Mouse (Mus musculus) neural tube, embryonic 11.5 days (tissue): ENCODE measurements around the gene Usp2. TPM values are rescaled to one million over a fixed set of nuclear protein-coding genes. Genes with fewer than 3 reads are reported as not detected.

ENCODE experiments used
- ATAC-seq: fragments of 200-750 bp; cut with Nextera tagmentation; 2 replicates; pipeline ENCODE4 v1.8.0; 2017; ENCODE audit warnings: moderate number of reproducible peaks, mild to moderate bottlenecking, moderate TSS enrichment, moderate library complexity; ENCODE audit not compliant: insufficient read depth, low FRiP score, low TSS enrichment
- DNase-seq: peaks from one replicate; pipeline ENCODE4 v3.0.0-alpha.2; 2015; ENCODE audit warnings: low spot score
- H3K27ac ChIP-seq: fragments of 300-500 bp; sonication (generic); 2 replicates; pipeline ENCODE4 v1.5.1; 2014; ENCODE audit warnings: low read depth, mild to moderate bottlenecking, low read length
- H3K27me3 ChIP-seq: fragments of 300-500 bp; sonication (generic); 2 replicates; pipeline ENCODE4 v1.6.1; 2014; ENCODE audit warnings: mild to moderate bottlenecking, low read length, mixed read lengths; ENCODE audit not compliant: control insufficient read depth, insufficient read depth
- H3K36me3 ChIP-seq: fragments of 300-500 bp; sonication (generic); 2 replicates; pipeline ENCODE4 v1.6.1; 2014; ENCODE audit warnings: mild to moderate bottlenecking, low read length, moderate library complexity, mixed read lengths; ENCODE audit not compliant: control insufficient read depth, insufficient read depth
- H3K4me1 ChIP-seq: fragments of 300-500 bp; sonication (generic); 2 replicates; pipeline ENCODE4 v1.6.1; 2014; ENCODE audit warnings: low read length, mixed read lengths; ENCODE audit not compliant: control insufficient read depth, insufficient read depth
- H3K4me2 ChIP-seq: fragments of 300-500 bp; sonication (generic); 2 replicates; pipeline ENCODE4 v1.6.1; 2014; ENCODE audit warnings: low read depth, mild to moderate bottlenecking, moderate library complexity
- H3K4me3 ChIP-seq: fragments of 300-500 bp; sonication (generic); 2 replicates; pipeline ENCODE4 v1.5.1; 2014; ENCODE audit warnings: low read depth, low read length
- H3K9ac ChIP-seq: fragments of 300-500 bp; sonication (generic); 2 replicates; pipeline ENCODE4 v1.6.1; 2014; ENCODE audit warnings: mild to moderate bottlenecking, low read length
- H3K9me3 ChIP-seq: fragments of 300-500 bp; sonication (generic); 2 replicates; pipeline ENCODE4 v1.6.1; 2016; ENCODE audit warnings: low read length; ENCODE audit not compliant: control insufficient read depth
- WGBS: fragments of 180-500 bp; shearing (Covaris S2); extraction: QIAGEN DNeasy Blood & Tissue Kit; methylation state at CpG from one replicate; pipeline ENCODE4 v1.1.7; 2014; 5-methylcytosine and 5-hydroxymethylcytosine counted together
- polyA plus RNA-seq: library from polyadenylated mRNA; unstranded; fragments of >200 nt; fragmentation: Nextera tagmentation; extraction: Ambion mirVana; gene quantifications from 2 replicates; pipeline ENCODE4 v1.2.1, GENCODE M21; 2014

Gene Usp2
- polyA plus RNA-seq, 1 experiment from 2014 or later = 10.5 TPM

- 68% methylated on average over 14 of the region's 14 CpGs for WGBS
- H3K4me3 ChIP-seq = no peak overlapping the region
- H3K9me3 ChIP-seq = no peaks in the 10 kb centered on the region
- no peak overlapping the region for H3K27ac ChIP-seq
- H3K4me2 ChIP-seq = no peak overlapping the region
- ATAC-seq = no peak
- no peaks in the 10 kb centered on the region for H3K27me3 ChIP-seq
- H3K36me3 ChIP-seq = no peaks in the 10 kb centered on the region
- H3K4me1 ChIP-seq = peaks cover 30% of the 10 kb centered on the region
- DNase-seq = no peak
- no peak overlapping the region for H3K9ac ChIP-seq
These were observed 3.5 kb downstream of the Usp2 start for GRCm38 (mm10) chr9:44070113-44070843.

- WGBS = 31% methylated on average over 8 of the region's 8 CpGs
These were observed 4.0 kb downstream of the Usp2 start for GRCm38 (mm10) chr9:44070844-44071231.

GRCm38 (mm10) chr9:44071914-44072598 is 5.2 kb downstream of the Usp2 start:
- Histone ChIP-seq H3K27me3 (no peaks in the 10 kb centered on the region), H3K36me3 (no peaks in the 10 kb centered on the region), H3K27ac (peak overlapping the region; percentile 75), H3K9ac (no peak overlapping the region; the same call in 1 of the 2 replicates), H3K4me1 (peaks cover 28% of the 10 kb centered on the region), H3K9me3 (no peaks in the 10 kb centered on the region), H3K4me2 (peak overlapping the region; percentile 34), H3K4me3 (no peak overlapping the region)
- 20% methylated on average over 11 of the region's 11 CpGs for WGBS
- DNase-seq (peak; percentile 75), ATAC-seq (peak; percentile 53; the same call in 1 of the 2 replicates)

More at GRCm38 (mm10) chr9:44070844-44071231, 4.0 kb downstream of the Usp2 start:
- Histone ChIP-seq H3K27me3 (no peaks in the 10 kb centered on the region), H3K4me1 (peaks cover 30% of the 10 kb centered on the region), H3K9me3 (no peaks in the 10 kb centered on the region), H3K9ac (no peak overlapping the region), H3K4me2 (no peak overlapping the region), H3K4me3 (no peak overlapping the region), H3K27ac (no peak overlapping the region), H3K36me3 (no peaks in the 10 kb centered on the region)
- DNase-seq (no peak), ATAC-seq (no peak)

GRCm38 (mm10) chr9:44072599-44072915 is 5.7 kb downstream of the Usp2 start:
- Histone ChIP-seq H3K27ac (peak overlapping the region; percentile 75), H3K27me3 (no peaks in the 10 kb centered on the region), H3K4me3 (no peak overlapping the region), H3K9me3 (no peaks in the 10 kb centered on the region), H3K9ac (no peak overlapping the region), H3K36me3 (no peaks in the 10 kb centered on the region), H3K4me1 (peaks cover 25% of the 10 kb centered on the region), H3K4me2 (peak overlapping the region; percentile 34)
- DNase-seq (peak; percentile 62), ATAC-seq (peak; percentile 65)
- WGBS = 10% methylated on average over 4 of the region's 4 CpGs

GRCm38 (mm10) chr9:44073115-44073514 is 6.3 kb downstream of the Usp2 start:
- H3K27me3 ChIP-seq = no peaks in the 10 kb centered on the region
- H3K4me2 ChIP-seq = peak overlapping the region; percentile 34
- H3K9ac ChIP-seq = no peak overlapping the region; the same call in 1 of the 2 replicates
- H3K27ac ChIP-seq = peak overlapping the region; percentile 21
- no peak for DNase-seq
- no peak overlapping the region for H3K4me3 ChIP-seq
- WGBS = 55% methylated on average over 5 of the region's 5 CpGs
- no peak for ATAC-seq
- no peaks in the 10 kb centered on the region for H3K36me3 ChIP-seq
- no peaks in the 10 kb centered on the region for H3K9me3 ChIP-seq
- peaks cover 25% of the 10 kb centered on the region for H3K4me1 ChIP-seq

GRCm38 (mm10) chr9:44074395-44075275 is 7.8 kb downstream of the Usp2 start:
- Histone ChIP-seq H3K36me3 (no peaks in the 10 kb centered on the region), H3K4me2 (no peak overlapping the region), H3K4me3 (no peak overlapping the region), H3K9ac (no peak overlapping the region), H3K27ac (no peak overlapping the region), H3K4me1 (peaks cover 25% of the 10 kb centered on the region), H3K9me3 (no peaks in the 10 kb centered on the region), H3K27me3 (no peaks in the 10 kb centered on the region)
- ATAC-seq (no peak), DNase-seq (no peak)
- WGBS = 60% methylated on average over 9 of the region's 9 CpGs

- Histone ChIP-seq H3K4me2 (no peak overlapping the region), H3K4me3 (no peak overlapping the region), H3K36me3 (no peaks in the 10 kb centered on the region), H3K9me3 (no peaks in the 10 kb centered on the region), H3K27ac (no peak overlapping the region), H3K9ac (no peak overlapping the region), H3K4me1 (peaks cover 24% of the 10 kb centered on the region), H3K27me3 (no peaks in the 10 kb centered on the region)
- 68% methylated on average over 24 of the region's 24 CpGs for WGBS
- no peak for DNase-seq
- ATAC-seq = no peak
These were observed 8.6 kb downstream of the Usp2 start for GRCm38 (mm10) chr9:44075276-44075995.
